Mouse (Mus musculus) left cerebral cortex, adult 8-10 months (tissue): Measurements from ENCODE around the gene Lins1. TPM values are rescaled to one million over a fixed set of nuclear protein-coding genes. Genes with fewer than 3 reads are reported as not detected.

ENCODE experiments used
- DNase-seq, 2 experiments: peaks; one replicate each; pipeline ENCODE4 v3.0.0; 2022; ENCODE audit warnings: low spot score in 2 of 2
- total RNA-seq, 4 experiments: library from RNA; stranded (reverse); gene quantifications; 2 replicates each; pipeline ENCODE4 v1.2.4; 2022

Gene Lins1
- 10 to 100 TPM in 1 of 4 experiments, 1 to 10 TPM in 3; 8.0 to 10.0 (median 8.6) TPM for total RNA-seq

GRCm38 (mm10) chr7:66689620-66690360 is at the start of gene Lins1:
Gene Lins1, plus strand, starts transcription at chr7:66689889.
- DNase-seq = peak; percentile 83 to 99

GRCm38 (mm10) chr7:66645736-66646135 is 44.0 kb upstream of the Lins1 start:
- no peak for DNase-seq

- DNase-seq = no peak
Observed at GRCm38 (mm10) chr7:66649181-66649580, 40.5 kb upstream of the Lins1 start.

- no peak for DNase-seq
Observed at GRCm38 (mm10) chr7:66650883-66651282, 38.8 kb upstream of the Lins1 start.

GRCm38 (mm10) chr7:66652216-66652615 is 37.5 kb upstream of the Lins1 start:
- no peak for DNase-seq

- DNase-seq = no peak
Observed at GRCm38 (mm10) chr7:66653596-66653995, 36.1 kb upstream of the Lins1 start.

- DNase-seq = no peak
Observed at GRCm38 (mm10) chr7:66655471-66655870, 34.2 kb upstream of the Lins1 start.

GRCm38 (mm10) chr7:66660291-66660690 is 29.4 kb upstream of the Lins1 start:
- DNase-seq = no peak

- DNase-seq = no peak
Observed at GRCm38 (mm10) chr7:66660972-66661371, 28.7 kb upstream of the Lins1 start.

- peak; percentile 38 to 54 for DNase-seq
Observed at GRCm38 (mm10) chr7:66661572-66661971, 28.1 kb upstream of the Lins1 start.

GRCm38 (mm10) chr7:66663548-66663947 is 26.1 kb upstream of the Lins1 start:
- DNase-seq = no peak

- DNase-seq = no peak
Observed at GRCm38 (mm10) chr7:66667064-66667463, 22.6 kb upstream of the Lins1 start.

- no peak for DNase-seq
Observed at GRCm38 (mm10) chr7:66675800-66676199, 13.9 kb upstream of the Lins1 start.

- DNase-seq = no peak
Observed at GRCm38 (mm10) chr7:66682119-66682863, 7.4 kb upstream of the Lins1 start.

- DNase-seq = no peak
Observed at GRCm38 (mm10) chr7:66688721-66689120, 968 bp upstream of the Lins1 start.

GRCm38 (mm10) chr7:66689294-66689619 is 432 bp upstream of the Lins1 start, which contains the start of gene Asb7:
Gene Asb7, minus strand, starts transcription at chr7:66689596.
- DNase-seq = no peak

- DNase-seq = no peak
Observed at GRCm38 (mm10) chr7:66694467-66694866, 4.8 kb downstream of the Lins1 start.

GRCm38 (mm10) chr7:66702721-66703120 is 13.0 kb downstream of the Lins1 start:
- DNase-seq = no peak

- DNase-seq = no peak
Observed at GRCm38 (mm10) chr7:66704631-66705030, 14.9 kb downstream of the Lins1 start.

- DNase-seq = no peak
Observed at GRCm38 (mm10) chr7:66711166-66711565, 21.5 kb downstream of the Lins1 start.

- DNase-seq = no peak
Observed at GRCm38 (mm10) chr7:66724514-66724913, 34.8 kb downstream of the Lins1 start.

GRCm38 (mm10) chr7:66724954-66725353 is 35.3 kb downstream of the Lins1 start:
- no peak for DNase-seq

- DNase-seq = no peak
Observed at GRCm38 (mm10) chr7:66728072-66728471, 38.4 kb downstream of the Lins1 start.
